In the genomic region with DNA sequence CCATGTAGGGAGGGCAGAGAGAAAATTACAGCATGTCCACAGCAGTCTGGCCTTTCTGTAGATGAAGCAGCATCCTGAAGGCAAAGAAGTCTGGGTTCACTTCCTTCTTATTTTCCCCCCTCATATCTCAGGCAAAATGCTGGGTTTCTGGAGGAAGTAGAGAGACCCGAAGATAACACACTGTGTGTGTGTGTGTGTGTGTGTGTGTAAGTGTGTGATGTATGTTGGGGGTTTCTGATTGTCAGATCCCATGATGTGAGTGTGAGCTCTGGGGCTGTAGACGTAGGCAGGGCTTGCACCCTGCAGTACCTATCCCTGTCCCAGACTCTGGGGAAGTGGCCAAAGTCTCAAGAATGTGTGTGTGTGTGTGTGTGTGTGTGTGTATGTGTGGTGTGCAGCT, we compare ENCODE assay signal across 28 mouse cellular contexts. TPM values are rescaled to one million over a fixed set of nuclear protein-coding genes. Genes with fewer than 3 reads are reported as not detected.
DNase-seq lines count a peak whose midpoint lies in the region; ATAC-seq and TF ChIP-seq lines count a peak whose summit lies in the region.
"Had no signal": no experiment of that assay in that cellular context is flagged by ENCODE, and none has a peak within 500 bp of the region (broad histone marks: within the 10 kb centered on the region; RNA-seq: fewer than 3 reads in every experiment).

No protein-coding gene starts in this region.

- no peaks in the 10 kb centered on the region for H3K79me2 ChIP-seq in MEL (ENCODE audit: control insufficient read depth, insufficient read depth, low read length, poor library complexity)

- TF ChIP-seq EP300 in MEL (IDR thresholded peaks at IDR 0.05; ENCODE audit: low read depth in 1 of 2, low read length in 2 of 2), result peak; percentile 75 to 76

- H3K9ac ChIP-seq in MEL (ENCODE audit: control insufficient read depth, low read depth, low read length, poor library complexity, severe bottlenecking), result no peak overlapping the region
- H3K9ac ChIP-seq: embryonic facial prominence, embryonic 12.5 days; forebrain, embryonic 13.5 days; forebrain, embryonic 15.5 days; forebrain, postnatal 0 days had no signal

- TF ChIP-seq POLR2A in MEL (IDR thresholded peaks at IDR 0.05; ENCODE audit: control insufficient read depth in 1 of 2, insufficient read depth in 1 of 2, low read depth in 1 of 2, low read length in 2 of 2, poor library complexity in 1 of 2), result no peak

- peak; percentile 37 for ATAC-seq in granulocyte monocyte progenitor cell, adult 5-6 weeks (replicated peaks; ENCODE audit: poor library complexity, severe bottlenecking)
- ATAC-seq: activated CD4-positive, CD25-positive, alpha-beta regulatory T cell, adult 4 months; CD4-positive, CD25-positive, alpha-beta regulatory T cell, adult 4 months; forebrain, embryonic 13.5 days; forebrain, embryonic 15.5 days; forebrain, postnatal 0 days; Patski had no signal

- H3K4me1 ChIP-seq in MEL (ENCODE audit: control insufficient read depth in 1 of 2, insufficient read depth in 2 of 2, low read length in 2 of 2), result peaks cover 0 to 27% of the 10 kb centered on the region in 2 experiments; a peak in 2 of 4 replicates
- H3K4me1 ChIP-seq: embryonic facial prominence, embryonic 10.5 days; embryonic facial prominence, embryonic 12.5 days had no signal

- H3K36me3 ChIP-seq in MEL (ENCODE audit: control insufficient read depth in 1 of 2, insufficient read depth in 2 of 2, low read length in 2 of 2), result peaks cover 0 to 2% of the 10 kb centered on the region in 2 experiments; a peak in 2 of 4 replicates
- H3K36me3 ChIP-seq: embryonic facial prominence, embryonic 10.5 days; embryonic facial prominence, embryonic 12.5 days; forebrain, embryonic 15.5 days; G1E had no signal

- H3K27me3 ChIP-seq in MEL (ENCODE audit: control insufficient read depth in 1 of 2, insufficient read depth in 2 of 2, low read length in 2 of 2), result peaks cover 0 to 2% of the 10 kb centered on the region in 2 experiments; a peak in 2 of 4 replicates
- H3K27me3 ChIP-seq: CH12.LX; embryonic facial prominence, embryonic 12.5 days; forebrain, embryonic 13.5 days; forebrain, embryonic 15.5 days had no signal

- no peak overlapping the region for H3K4me3 ChIP-seq in MEL (ENCODE audit: control insufficient read depth in 1 of 2, insufficient read depth in 1 of 2, low read depth in 2 of 2, low read length in 2 of 2)
- H3K4me3 ChIP-seq: embryonic facial prominence, embryonic 10.5 days; embryonic facial prominence, embryonic 12.5 days; forebrain, embryonic 13.5 days; forebrain, embryonic 15.5 days had no signal

- no peak for TF ChIP-seq RAD21 in MEL (IDR thresholded peaks at IDR 0.05; ENCODE audit: low read depth, low read length)

- no peak for TF ChIP-seq CTCF in MEL (IDR thresholded peaks at IDR 0.05 in 2 of 3, conservative IDR thresholded peaks at IDR 0.05 in 1 of 3; ENCODE audit: control insufficient read depth in 1 of 3, insufficient read depth in 1 of 3, low read depth in 2 of 3, low read length in 3 of 3, poor library complexity in 1 of 3, severe bottlenecking in 1 of 3)

- no peak overlapping the region for H3K27ac ChIP-seq in MEL (ENCODE audit: control insufficient read depth, low read depth, low read length)
- H3K27ac ChIP-seq: embryonic facial prominence, embryonic 10.5 days; embryonic facial prominence, embryonic 12.5 days; forebrain, embryonic 13.5 days; forebrain, embryonic 15.5 days had no signal

- H3K9me3 ChIP-seq in MEL (replicated peaks; ENCODE audit: insufficient read depth, low read length), result no peaks in the 10 kb centered on the region
- H3K9me3 ChIP-seq: embryonic facial prominence, embryonic 10.5 days; embryonic facial prominence, embryonic 12.5 days; forebrain, embryonic 15.5 days; G1E had no signal

- DNase-seq in A20 (ENCODE audit: low read depth, low spot score), result peak; percentile 40
- DNase-seq in MEL (ENCODE audit: low read depth, low spot score), result peak; percentile 74
- peak; percentile 12 for DNase-seq in adipocyte (ENCODE audit: low spot score)
- DNase-seq in thymus, postnatal 14 days, result no peak
- DNase-seq in lung, adult 18-20 months, result no peak
- no peak for DNase-seq in urinary bladder, postnatal 10 days (ENCODE audit: low spot score)
- no peak for DNase-seq in layer of hippocampus, adult 18-20 months (ENCODE audit: low spot score in 2 of 2)
- DNase-seq: adrenal gland, adult 2 months; adrenal gland, postnatal 10 days; adrenal gland, postnatal 25 days; B cell, adult 2 months; cerebellum, adult 11 months; cerebellum, adult 18-20 months; cerebellum, adult 8-10 months; cerebellum, adult 9-11 months; cerebellum, postnatal 14 days; cerebellum, postnatal 36 days; forebrain, postnatal 0 days had no signal

TF ChIP-seq in MEL, 35 proteins besides CTCF, POLR2A, EP300 and RAD21:
- peak; percentile 42; the same call in 1 of the 2 replicates for TF ChIP-seq ELF1 (IDR thresholded peaks at IDR 0.05; ENCODE audit: low read depth, low read length)
- TF ChIP-seq TCF12 (IDR thresholded peaks at IDR 0.05; ENCODE audit: low read depth, low read length), result peak; percentile 59; the same call in 1 of the 2 replicates
- TF ChIP-seq USF1 (IDR thresholded peaks at IDR 0.05; ENCODE audit: low read depth, low read length), result no peak
- TF ChIP-seq KAT2A (conservative IDR thresholded peaks at IDR 0.05; ENCODE audit: low read depth, low read length), result no peak
- peak; percentile 76 for TF ChIP-seq GATA1 (IDR thresholded peaks at IDR 0.05; ENCODE audit: low read depth, low read length)
- TF ChIP-seq SMC3 (IDR thresholded peaks at IDR 0.05; ENCODE audit: low read depth, low read length), result peak; percentile 7; the same call in 1 of the 2 replicates
- peak; percentile 54; the same call in 1 of the 2 replicates for TF ChIP-seq RCOR1 (IDR thresholded peaks at IDR 0.05; ENCODE audit: low read depth, low read length)
- no peak for TF ChIP-seq GABPA (IDR thresholded peaks at IDR 0.05; ENCODE audit: low read depth, low read length)
- TF ChIP-seq MYB (IDR thresholded peaks at IDR 0.05; ENCODE audit: low read depth, low read length), result no peak

RNA-seq across cellular contexts. Expression of a gene that starts 28.8 kb away (rescaled TPM):
- total RNA-seq in MEL (2012; rRNA removed), result not detected in 2 replicates
- under 1 TPM in 1 of 2 experiments, not detected in 1; 0.04 TPM for polyA plus RNA-seq in MEL (2012; ENCODE audit: insufficient read depth in 1 of 2, insufficient read length in 2 of 2, low read depth in 1 of 2, low replicate concordance in 2 of 2, missing spikeins in 1 of 2)
- not detected in 2 replicates for total RNA-seq in granulocyte monocyte progenitor cell, adult 5-6 weeks (2014; fragmentation: Nextera tagmentation)
- not detected in 2 replicates for total RNA-seq in granulocyte monocyte progenitor cell, adult 5-6 weeks (2017)
- 10 to 100 TPM; 24.6 to 26.6 TPM for total RNA-seq in layer of hippocampus, adult 18-20 months (2021)
- total RNA-seq: CH12.LX had no signal
- polyA plus RNA-seq: activated CD4-positive, CD25-positive, alpha-beta regulatory T cell, adult 4 months; CD4-positive, CD25-positive, alpha-beta regulatory T cell, adult 4 months; G1E had no signal

Comparison
In these comparisons a context has a peak if more than half of its experiments do, and no peak if none do; other contexts are left out.
1. DNase-seq: peak in A20 (single experiment), MEL (single experiment) and adipocyte (single experiment); none in thymus, postnatal 14 days (single experiment), lung, adult 18-20 months (0 of 2), urinary bladder, postnatal 10 days (single experiment) and layer of hippocampus, adult 18-20 months (0 of 2).
2. RNA of a gene that starts 28.8 kb away (total RNA-seq): 24.6 to 26.6 TPM in layer of hippocampus, adult 18-20 months; not detected in MEL and not detected in granulocyte monocyte progenitor cell, adult 5-6 weeks; every median in the first group is over 10 times any median in the second.